Mouse (Mus musculus): ENCODE results near the gene Sel1l3. TPM values are rescaled to one million over a fixed set of nuclear protein-coding genes. Genes with fewer than 3 reads are reported as not detected.

The Sel1l3 gene
- polyA plus RNA-seq, 1 experiment from 2014 or later = 7.8 TPM

DNA sequence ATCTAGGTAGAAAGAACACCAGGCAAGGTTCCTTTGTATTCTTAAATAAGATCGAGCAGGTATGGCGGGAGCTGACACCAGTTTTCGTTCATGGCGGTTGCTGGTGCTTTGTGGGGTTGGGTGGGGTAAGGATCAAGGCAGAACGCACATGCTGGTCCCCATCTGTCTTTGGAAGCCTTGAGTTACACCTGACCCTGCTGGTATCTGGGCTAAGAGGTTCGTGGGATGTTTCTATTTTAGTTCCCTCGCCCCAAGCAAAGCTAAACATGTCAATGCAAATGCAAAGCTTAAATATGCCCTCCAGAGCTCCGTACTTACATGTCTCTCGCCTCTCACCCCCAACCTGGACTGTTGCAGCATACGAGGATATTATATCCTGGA lies 41.5 kb downstream of the Sel1l3 start:
- no peak overlapping the region for H3K9ac ChIP-seq
- H3K4me3 ChIP-seq (replicated peaks) = no peak overlapping the region
- no peak overlapping the region for H3K27ac ChIP-seq
- H3K9me3 ChIP-seq = no peaks in the 10 kb centered on the region
- WGBS = 73% methylated on average over 10 of the region's 10 CpGs
- ATAC-seq (ENCODE audit: insufficient read depth, low FRiP score, low read depth) = no peak
- H3K36me3 ChIP-seq = no peaks in the 10 kb centered on the region
- H3K27me3 ChIP-seq (replicated peaks) = no peaks in the 10 kb centered on the region
- no peaks in the 10 kb centered on the region for H3K4me1 ChIP-seq
- H3K4me2 ChIP-seq = no peak overlapping the region

DNA sequence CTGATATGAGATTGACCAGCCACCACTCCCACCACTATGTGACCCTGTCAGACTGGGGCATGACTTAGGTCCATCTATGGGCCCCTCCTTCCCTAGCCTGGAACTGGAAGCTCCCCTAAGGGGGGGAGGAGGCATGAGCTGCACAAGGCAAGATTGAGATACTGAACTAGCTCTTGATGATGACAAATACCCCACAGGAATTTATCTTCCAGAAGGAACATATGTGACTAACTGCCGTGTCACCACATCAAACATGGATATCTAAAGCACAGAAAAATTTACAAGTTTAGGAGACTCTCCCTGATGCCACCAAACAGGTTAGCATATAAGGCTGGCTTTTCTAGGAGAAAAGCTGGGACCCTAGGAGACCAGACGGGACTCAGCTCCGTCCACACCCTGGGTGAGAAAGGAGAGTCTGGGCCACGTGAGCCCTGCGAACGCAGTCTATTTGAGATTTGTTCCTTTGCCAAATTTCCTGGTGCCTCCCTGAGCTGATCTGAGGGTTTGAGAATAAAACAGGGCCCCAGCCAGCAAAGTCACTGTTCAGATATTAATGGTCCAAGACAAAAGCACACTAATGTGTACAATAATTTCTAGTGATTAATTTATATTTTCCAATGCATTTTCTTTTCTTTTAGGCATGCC lies 42.0 kb downstream of the Sel1l3 start:
- H3K27me3 ChIP-seq (replicated peaks) = no peaks in the 10 kb centered on the region
- H3K9me3 ChIP-seq = no peaks in the 10 kb centered on the region
- ATAC-seq (ENCODE audit: insufficient read depth, low FRiP score, low read depth) = no peak
- no peaks in the 10 kb centered on the region for H3K36me3 ChIP-seq
- WGBS = 79% methylated on average over 6 of the region's 6 CpGs
- H3K4me2 ChIP-seq = no peak overlapping the region
- H3K27ac ChIP-seq = no peak overlapping the region
- no peaks in the 10 kb centered on the region for H3K4me1 ChIP-seq
- no peak overlapping the region for H3K4me3 ChIP-seq (replicated peaks)
- H3K9ac ChIP-seq = no peak overlapping the region

DNA sequence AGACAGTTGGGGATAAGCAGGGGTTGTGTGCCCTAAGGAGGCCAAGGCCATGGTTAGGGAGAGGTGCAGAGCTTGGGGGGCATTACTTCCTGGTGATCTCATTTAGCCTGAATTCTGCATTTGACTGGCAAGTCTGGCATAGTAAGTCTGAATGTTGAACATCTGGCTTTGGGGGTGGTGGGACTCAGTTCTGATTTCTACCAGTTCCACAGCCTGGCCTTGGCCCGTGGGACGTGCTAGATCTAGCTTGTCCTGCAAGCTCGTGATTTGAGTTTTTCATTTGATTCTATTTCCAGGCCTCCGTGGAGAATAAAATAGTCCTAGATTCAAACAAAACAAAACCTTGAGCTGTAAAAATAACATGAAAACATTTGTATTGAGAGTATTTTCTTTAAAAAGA lies 46.2 kb downstream of the Sel1l3 start:
- H3K36me3 ChIP-seq = no peaks in the 10 kb centered on the region
- no peak for ATAC-seq (ENCODE audit: insufficient read depth, low FRiP score, low read depth)
- no peak overlapping the region for H3K27ac ChIP-seq
- no peak overlapping the region for H3K4me3 ChIP-seq (replicated peaks)
- no peak overlapping the region for H3K4me2 ChIP-seq
- no peaks in the 10 kb centered on the region for H3K4me1 ChIP-seq
- no peaks in the 10 kb centered on the region for H3K27me3 ChIP-seq (replicated peaks)
- WGBS = 90% methylated on average over 4 of the region's 4 CpGs
- no peaks in the 10 kb centered on the region for H3K9me3 ChIP-seq
- H3K9ac ChIP-seq = no peak overlapping the region

DNA sequence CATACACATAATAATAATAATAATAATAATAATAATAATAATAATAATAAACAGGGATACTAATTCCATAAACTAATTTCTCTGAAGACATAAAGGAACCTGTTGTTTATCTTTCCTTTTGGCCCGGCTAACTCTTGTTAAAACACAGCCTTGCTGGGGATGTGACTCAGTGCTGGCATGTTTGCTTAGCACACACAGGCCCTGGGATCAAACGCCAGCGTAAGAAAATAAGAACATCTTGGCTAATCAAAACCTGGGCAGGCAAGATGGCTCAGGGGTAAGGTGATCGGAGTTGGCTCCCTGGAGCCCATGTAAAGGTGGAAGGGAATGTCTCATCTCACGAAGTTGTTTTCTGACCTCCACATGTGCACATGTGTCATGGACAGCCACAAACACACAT lies 48.1 kb downstream of the Sel1l3 start:
- H3K4me3 ChIP-seq (replicated peaks) = no peak overlapping the region
- 68% methylated on average over 5 of the region's 5 CpGs for WGBS
- H3K9me3 ChIP-seq = no peaks in the 10 kb centered on the region
- no peak for ATAC-seq (ENCODE audit: insufficient read depth, low FRiP score, low read depth)
- no peak overlapping the region for H3K9ac ChIP-seq
- H3K27me3 ChIP-seq (replicated peaks) = no peaks in the 10 kb centered on the region
- H3K36me3 ChIP-seq = no peaks in the 10 kb centered on the region
- H3K4me1 ChIP-seq = no peaks in the 10 kb centered on the region
- no peak overlapping the region for H3K4me2 ChIP-seq
- H3K27ac ChIP-seq = no peak overlapping the region

DNA sequence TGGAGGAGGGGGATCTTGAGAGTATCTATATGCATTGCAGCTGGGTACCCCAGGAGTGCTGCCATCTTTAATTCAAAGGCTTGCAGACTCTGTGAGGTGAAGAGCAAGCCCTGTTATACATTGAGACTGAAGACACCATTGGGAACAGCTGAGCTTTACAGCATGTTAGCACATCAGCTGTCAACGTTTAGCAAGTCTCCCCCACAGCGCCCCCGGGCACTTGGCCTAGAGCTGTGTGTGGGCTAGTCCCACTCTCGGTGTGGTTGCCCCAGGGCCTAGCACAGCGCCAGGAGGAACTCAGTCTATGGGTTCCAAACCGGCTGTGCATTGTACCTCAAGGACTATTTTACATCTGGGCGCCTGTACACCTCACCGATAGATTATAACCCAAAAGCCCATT lies 51.3 kb downstream of the Sel1l3 start:
- Histone ChIP-seq H3K9me3 (no peaks in the 10 kb centered on the region), H3K36me3 (no peaks in the 10 kb centered on the region), H3K27me3 (replicated peaks) (no peaks in the 10 kb centered on the region), H3K9ac (no peak overlapping the region), H3K4me1 (no peaks in the 10 kb centered on the region), H3K27ac (no peak overlapping the region), H3K4me2 (no peak overlapping the region), H3K4me3 (replicated peaks) (no peak overlapping the region)
- WGBS = 91% methylated on average over 8 of the region's 8 CpGs
- no peak for ATAC-seq (ENCODE audit: insufficient read depth, low FRiP score, low read depth)

DNA sequence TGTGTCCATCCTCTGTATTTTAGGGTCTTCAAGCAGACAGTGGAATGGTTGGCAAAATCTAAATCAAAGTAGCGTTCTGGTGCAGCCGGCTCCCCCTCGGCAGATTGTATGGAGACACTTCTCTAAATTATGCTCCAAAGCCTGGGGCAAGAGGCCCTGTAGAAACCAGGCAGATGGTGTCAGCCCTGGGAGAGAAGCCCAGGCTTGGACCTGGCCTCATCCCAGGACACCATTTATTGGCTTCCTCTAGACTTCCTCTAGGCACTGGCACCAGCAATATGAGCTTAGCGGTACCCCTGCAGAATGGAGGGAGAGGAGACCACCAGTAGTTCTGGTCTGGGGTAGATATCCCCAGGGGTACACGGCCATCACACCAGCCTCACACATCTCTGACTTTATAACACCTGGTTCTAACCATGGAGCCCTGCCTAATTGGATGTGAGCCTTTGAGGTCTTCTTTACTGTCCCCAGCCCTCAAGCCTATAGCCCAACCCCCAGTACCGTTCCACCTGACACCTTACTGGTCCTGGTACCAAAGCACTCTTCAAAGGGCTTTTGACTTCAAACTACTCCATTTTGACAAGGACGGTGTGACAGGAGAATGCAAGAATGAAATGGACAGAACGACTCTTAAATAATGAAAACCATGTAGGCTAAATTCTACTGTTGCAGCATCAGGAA lies 52.1 kb downstream of the Sel1l3 start:
- no peak for ATAC-seq (ENCODE audit: insufficient read depth, low FRiP score, low read depth)
- Histone ChIP-seq H3K9me3 (no peaks in the 10 kb centered on the region), H3K27ac (no peak overlapping the region), H3K27me3 (replicated peaks) (no peaks in the 10 kb centered on the region), H3K9ac (no peak overlapping the region), H3K4me2 (no peak overlapping the region), H3K4me1 (no peaks in the 10 kb centered on the region), H3K4me3 (replicated peaks) (no peak overlapping the region), H3K36me3 (no peaks in the 10 kb centered on the region)
- 86% methylated on average over 8 of the region's 8 CpGs for WGBS

DNA sequence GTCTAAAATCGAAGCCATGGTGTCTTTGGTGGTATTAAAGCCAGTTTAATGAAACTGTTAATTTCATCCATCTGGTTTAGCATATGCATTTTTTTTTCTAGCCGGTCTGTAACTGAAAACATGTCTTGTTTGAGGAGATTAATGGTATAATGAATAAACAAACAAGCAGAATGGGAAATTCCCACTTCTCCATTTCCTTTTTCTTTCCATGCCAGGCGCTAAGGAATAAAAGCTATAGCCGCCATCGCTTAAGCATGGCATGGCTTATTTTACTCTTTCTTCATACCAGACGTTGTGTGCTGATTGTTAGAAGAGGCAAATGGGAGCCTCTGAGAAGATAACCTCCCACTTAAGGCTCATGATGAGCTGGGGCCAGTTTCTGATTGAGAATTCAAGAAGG lies 53.5 kb downstream of the Sel1l3 start:
- no peaks in the 10 kb centered on the region for H3K36me3 ChIP-seq
- H3K27ac ChIP-seq = no peak overlapping the region
- H3K9me3 ChIP-seq = no peaks in the 10 kb centered on the region
- no peak overlapping the region for H3K9ac ChIP-seq
- no peaks in the 10 kb centered on the region for H3K4me1 ChIP-seq
- ATAC-seq (ENCODE audit: insufficient read depth, low FRiP score, low read depth) = no peak
- H3K4me3 ChIP-seq (replicated peaks) = no peak overlapping the region
- no peaks in the 10 kb centered on the region for H3K27me3 ChIP-seq (replicated peaks)
- no peak overlapping the region for H3K4me2 ChIP-seq
- 79% methylated on average over 6 of the region's 6 CpGs for WGBS

DNA sequence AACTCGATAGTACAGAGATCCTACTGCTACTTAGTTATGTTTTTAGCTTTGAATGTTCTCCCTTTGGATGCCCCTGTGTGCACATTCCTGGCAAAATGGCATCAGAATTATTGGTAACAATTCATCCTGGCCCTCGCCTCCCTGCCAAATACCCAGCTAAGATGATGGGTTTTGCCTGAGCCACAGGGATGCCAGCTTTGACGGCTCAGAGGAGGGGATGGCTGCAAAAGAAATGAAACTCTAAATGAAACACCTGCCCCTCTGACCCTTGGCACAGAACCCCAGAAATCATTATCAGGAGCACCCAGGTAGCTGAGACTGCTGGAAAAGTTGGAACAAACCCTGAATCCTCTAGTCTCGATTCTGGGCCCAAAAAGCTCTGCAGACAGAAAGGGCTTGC lies 54.1 kb downstream of the Sel1l3 start:
- no peak for ATAC-seq (ENCODE audit: insufficient read depth, low FRiP score, low read depth)
- H3K27ac ChIP-seq = no peak overlapping the region
- no peak overlapping the region for H3K4me3 ChIP-seq (replicated peaks)
- no peak overlapping the region for H3K4me2 ChIP-seq
- no peak overlapping the region for H3K9ac ChIP-seq
- 81% methylated on average over 4 of the region's 4 CpGs for WGBS
- no peaks in the 10 kb centered on the region for H3K36me3 ChIP-seq
- H3K4me1 ChIP-seq = no peaks in the 10 kb centered on the region
- no peaks in the 10 kb centered on the region for H3K27me3 ChIP-seq (replicated peaks)
- H3K9me3 ChIP-seq = no peaks in the 10 kb centered on the region

DNA sequence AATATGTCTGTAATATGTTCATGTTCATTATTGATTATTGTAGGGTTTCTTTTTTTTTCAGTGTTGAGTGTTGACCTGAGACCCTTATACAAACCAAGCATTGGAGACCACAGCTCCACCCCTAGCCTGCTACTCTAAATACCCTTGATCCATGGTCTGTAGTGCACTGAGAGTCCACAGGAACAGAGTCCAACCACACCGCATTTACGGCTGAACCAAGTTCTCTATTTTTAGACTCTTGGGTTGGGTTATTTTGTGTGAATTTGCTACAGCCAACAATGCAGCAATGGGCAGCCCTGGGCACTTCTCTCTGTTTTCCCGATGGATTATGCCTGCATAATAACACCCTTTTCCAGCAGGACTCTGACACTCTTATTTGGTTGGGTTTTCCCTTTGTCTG lies 54.6 kb downstream of the Sel1l3 start:
- no peak for ATAC-seq (ENCODE audit: insufficient read depth, low FRiP score, low read depth)
- no peaks in the 10 kb centered on the region for H3K36me3 ChIP-seq
- no peak overlapping the region for H3K9ac ChIP-seq
- H3K4me1 ChIP-seq = no peaks in the 10 kb centered on the region
- no peaks in the 10 kb centered on the region for H3K27me3 ChIP-seq (replicated peaks)
- no peak overlapping the region for H3K27ac ChIP-seq
- H3K4me2 ChIP-seq = no peak overlapping the region
- no peaks in the 10 kb centered on the region for H3K9me3 ChIP-seq
- no peak overlapping the region for H3K4me3 ChIP-seq (replicated peaks)
- WGBS = 89% methylated on average over 3 of the region's 3 CpGs

DNA sequence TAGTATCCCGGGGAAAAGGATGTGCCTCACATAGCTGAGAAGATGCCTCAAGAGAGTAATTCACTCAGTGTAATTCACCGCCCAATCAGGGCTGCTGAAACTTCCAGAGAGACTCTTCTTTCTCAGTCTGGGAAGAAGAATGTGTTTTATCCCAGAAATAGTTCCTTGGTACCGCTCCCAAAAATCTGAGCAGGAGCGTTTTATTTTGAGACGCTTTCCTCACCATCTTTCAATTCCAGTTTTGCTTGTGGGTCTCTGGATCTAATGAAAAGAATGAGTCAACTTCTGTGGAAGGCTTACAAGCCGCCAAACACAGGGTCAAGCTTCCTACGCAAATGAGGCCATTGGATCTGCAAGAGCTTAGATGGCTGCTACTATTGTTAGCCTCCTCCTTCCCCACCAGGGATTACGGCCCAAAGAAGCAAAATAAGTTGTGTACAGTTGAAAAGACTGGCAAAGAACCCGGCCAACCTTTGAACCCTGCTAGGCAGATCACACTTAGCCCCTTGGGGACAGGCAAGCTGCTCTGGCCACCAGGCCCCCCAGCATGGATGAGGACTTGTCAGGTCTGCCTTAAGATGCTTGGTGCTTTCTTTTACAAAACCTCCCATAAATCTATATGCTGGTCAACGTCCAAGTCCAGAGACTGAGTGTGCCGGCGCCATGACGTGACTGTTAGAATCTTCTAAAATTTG lies 57.6 kb downstream of the Sel1l3 start:
- WGBS = 75% methylated on average over 13 of the region's 13 CpGs
- Histone ChIP-seq H3K27ac (no peak overlapping the region), H3K27me3 (replicated peaks) (no peaks in the 10 kb centered on the region), H3K9ac (no peak overlapping the region), H3K36me3 (no peaks in the 10 kb centered on the region), H3K4me1 (no peaks in the 10 kb centered on the region), H3K9me3 (no peaks in the 10 kb centered on the region), H3K4me3 (replicated peaks) (no peak overlapping the region), H3K4me2 (no peak overlapping the region)
- ATAC-seq (ENCODE audit: insufficient read depth, low FRiP score, low read depth) = no peak

DNA sequence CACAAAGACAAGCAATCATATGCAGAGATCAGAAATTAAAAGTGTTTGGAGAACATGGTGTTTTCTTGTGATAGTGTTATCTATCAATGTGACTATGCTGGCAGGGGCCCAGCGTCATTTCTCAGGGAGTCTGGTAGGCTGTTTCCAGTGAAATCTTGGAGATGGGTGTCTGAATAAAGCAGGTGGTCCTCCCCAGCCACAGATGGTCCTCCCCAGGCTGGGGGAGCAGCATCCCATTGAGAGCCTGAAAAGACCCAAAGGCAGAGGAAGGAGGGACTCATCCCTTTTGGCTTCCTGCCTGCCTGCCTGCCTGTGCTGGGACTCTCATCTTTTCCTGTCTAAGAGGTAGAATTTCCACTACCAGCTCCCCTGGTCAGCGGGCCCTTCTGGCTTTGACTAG lies 59.2 kb downstream of the Sel1l3 start:
- no peaks in the 10 kb centered on the region for H3K27me3 ChIP-seq (replicated peaks)
- 55% methylated on average over 2 of the region's 2 CpGs for WGBS
- no peaks in the 10 kb centered on the region for H3K9me3 ChIP-seq
- H3K4me1 ChIP-seq = no peaks in the 10 kb centered on the region
- no peak overlapping the region for H3K27ac ChIP-seq
- no peak overlapping the region for H3K4me2 ChIP-seq
- no peak for ATAC-seq (ENCODE audit: insufficient read depth, low FRiP score, low read depth)
- no peaks in the 10 kb centered on the region for H3K36me3 ChIP-seq
- H3K4me3 ChIP-seq (replicated peaks) = no peak overlapping the region
- H3K9ac ChIP-seq = no peak overlapping the region

DNA sequence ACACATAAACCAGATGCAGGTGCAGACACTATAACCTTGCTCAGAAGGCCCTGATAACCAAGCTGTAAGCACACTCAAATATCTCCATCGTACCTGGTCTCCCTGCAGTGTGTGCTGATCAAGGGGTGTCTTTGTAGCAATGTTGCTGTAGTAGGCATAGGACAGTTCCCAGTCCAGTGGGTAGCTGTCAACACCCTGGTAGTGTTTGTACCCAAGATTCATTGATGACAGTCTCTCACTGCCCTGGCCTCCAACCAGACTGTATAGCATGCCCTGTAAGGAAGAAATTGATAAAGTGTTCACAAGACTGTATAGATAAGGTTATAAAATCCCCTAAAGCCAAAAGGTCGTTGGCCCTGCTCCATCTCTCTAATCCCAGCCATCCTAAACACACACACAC lies 59.6 kb downstream of the Sel1l3 start:
- 71% methylated on average over 2 of the region's 2 CpGs for WGBS
- Histone ChIP-seq H3K9me3 (no peaks in the 10 kb centered on the region), H3K27me3 (replicated peaks) (no peaks in the 10 kb centered on the region), H3K4me1 (no peaks in the 10 kb centered on the region), H3K36me3 (no peaks in the 10 kb centered on the region), H3K4me3 (replicated peaks) (no peak overlapping the region), H3K27ac (no peak overlapping the region), H3K9ac (no peak overlapping the region), H3K4me2 (no peak overlapping the region)
- ATAC-seq (ENCODE audit: insufficient read depth, low FRiP score, low read depth) = no peak
